Mouse (Mus musculus): ENCODE results near the gene Tnfrsf25. TPM values are rescaled to one million over a fixed set of nuclear protein-coding genes. Genes with fewer than 3 reads are reported as not detected.
A peak's percentile ranks its signal among the peaks of the same experiment; 100 is the strongest.

The Tnfrsf25 gene
- total and polyA plus RNA-seq, 2 experiments from 2014 or later, result 0.49 to 0.99 TPM

- ATAC-seq (ENCODE audit: low FRiP score), result no peak
Observed at GRCm38 (mm10) chr4:152108673-152109072, 7.1 kb upstream of the Tnfrsf25 start.

DNA sequence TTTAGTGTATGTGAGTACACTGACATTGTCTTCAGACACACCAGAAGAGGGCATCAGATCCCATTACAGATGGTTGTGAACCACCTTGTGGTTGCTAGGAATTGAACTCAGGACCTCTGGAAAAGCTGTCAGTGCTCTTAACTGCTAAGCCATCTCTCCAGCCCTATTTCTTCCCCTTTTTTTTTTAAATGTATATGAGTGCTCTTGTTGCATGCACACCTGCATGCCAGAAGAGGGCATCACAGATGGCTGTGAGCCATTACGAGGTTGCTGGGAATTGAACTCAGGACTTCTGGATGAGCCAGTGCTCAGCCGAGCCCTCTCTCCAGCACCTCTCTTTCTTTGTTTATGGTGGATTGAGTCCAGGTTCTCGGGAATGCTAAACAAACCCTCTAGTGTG is 6.2 kb upstream of the Tnfrsf25 start:
- DNase-seq (ENCODE audit: low spot score) (no peak), ATAC-seq (ENCODE audit: low FRiP score) (no peak)
- Histone ChIP-seq H3K27ac (ENCODE audit: low read depth, low read length) (no peak overlapping the region), H3K27me3 (ENCODE audit: insufficient read depth, low read length) (peaks cover 8% of the 10 kb centered on the region), H3K9ac (replicated peaks; ENCODE audit: low read length, poor library complexity, severe bottlenecking) (no peak overlapping the region), H3K4me1 (ENCODE audit: insufficient read depth, low read length) (peaks cover 10% of the 10 kb centered on the region; the same call in 1 of the 2 replicates), H3K9me3 (ENCODE audit: low read length) (no peaks in the 10 kb centered on the region), H3K4me3 (ENCODE audit: low read depth, low read length) (no peak overlapping the region), H3K4me2 (ENCODE audit: low read depth, low read length, poor library complexity, severe bottlenecking) (no peak overlapping the region), H3K36me3 (ENCODE audit: insufficient read depth, low read length) (peaks cover 10% of the 10 kb centered on the region)
- TF ChIP-seq CTCF (IDR thresholded peaks at IDR 0.05), result peak; percentile 41
- WGBS, result 85% methylated on average over 3 of the region's 3 CpGs

More at GRCm38 (mm10) chr4:152108673-152109072, 7.1 kb upstream of the Tnfrsf25 start:
- WGBS, result 78% methylated on average over 5 of the region's 5 CpGs
- H3K36me3 ChIP-seq (ENCODE audit: insufficient read depth, low read length), result peaks cover 10% of the 10 kb centered on the region
- TF ChIP-seq CTCF (IDR thresholded peaks at IDR 0.05), result no peak
- peak overlapping the region; percentile 62; the same call in 1 of the 2 replicates for H3K27ac ChIP-seq (ENCODE audit: low read depth, low read length)
- no peak for DNase-seq (ENCODE audit: low spot score)
- peaks cover 10% of the 10 kb centered on the region; the same call in 1 of the 2 replicates for H3K4me1 ChIP-seq (ENCODE audit: insufficient read depth, low read length)
- H3K27me3 ChIP-seq (ENCODE audit: insufficient read depth, low read length), result no peaks in the 10 kb centered on the region
- no peaks in the 10 kb centered on the region for H3K9me3 ChIP-seq (ENCODE audit: low read length)
- H3K4me2 ChIP-seq (ENCODE audit: low read depth, low read length, poor library complexity, severe bottlenecking), result peak overlapping the region; percentile 57
- peak overlapping the region; percentile 29 for H3K4me3 ChIP-seq (ENCODE audit: low read depth, low read length)
- H3K9ac ChIP-seq (replicated peaks; ENCODE audit: low read length, poor library complexity, severe bottlenecking), result peak overlapping the region; percentile 29; the same call in 1 of the 2 replicates

- Histone ChIP-seq H3K27ac (ENCODE audit: low read depth, low read length) (no peak overlapping the region), H3K4me1 (ENCODE audit: insufficient read depth, low read length) (peaks cover 10% of the 10 kb centered on the region; the same call in 1 of the 2 replicates), H3K9ac (replicated peaks; ENCODE audit: low read length, poor library complexity, severe bottlenecking) (no peak overlapping the region), H3K36me3 (ENCODE audit: insufficient read depth, low read length) (peaks cover 15% of the 10 kb centered on the region), H3K4me3 (ENCODE audit: low read depth, low read length) (no peak overlapping the region), H3K27me3 (ENCODE audit: insufficient read depth, low read length) (peaks cover 19% of the 10 kb centered on the region), H3K9me3 (ENCODE audit: low read length) (no peaks in the 10 kb centered on the region), H3K4me2 (ENCODE audit: low read depth, low read length, poor library complexity, severe bottlenecking) (no peak overlapping the region)
- 83% methylated on average over 4 of the region's 4 CpGs for WGBS
- DNase-seq (ENCODE audit: low spot score) (no peak), ATAC-seq (ENCODE audit: low FRiP score) (no peak)
- no peak for TF ChIP-seq CTCF (IDR thresholded peaks at IDR 0.05)
Observed at GRCm38 (mm10) chr4:152110689-152111088, 5.0 kb upstream of the Tnfrsf25 start.

DNA sequence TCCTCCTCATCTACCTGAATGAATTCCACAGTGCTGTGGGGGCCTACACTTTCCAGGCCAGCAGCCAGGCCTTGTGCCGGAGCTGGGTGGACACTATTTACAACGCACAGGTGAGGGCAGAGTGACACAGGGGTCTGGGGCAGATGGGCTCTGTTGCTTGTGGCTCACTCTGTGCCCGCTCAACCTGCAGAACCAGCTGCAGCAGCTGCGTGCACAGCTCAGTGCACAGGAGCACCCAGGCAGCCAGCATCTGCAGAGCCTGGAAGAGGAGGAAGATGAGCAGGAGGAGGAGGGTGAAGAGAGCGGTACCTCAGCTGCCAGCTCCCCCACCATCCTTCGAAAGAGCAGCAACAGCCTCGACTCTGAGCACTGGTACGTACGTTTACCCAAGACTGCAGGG is 3.4 kb upstream of the Tnfrsf25 start:
- TF ChIP-seq CTCF (IDR thresholded peaks at IDR 0.05), result no peak
- DNase-seq (ENCODE audit: low spot score), result no peak
- H3K36me3 ChIP-seq (ENCODE audit: insufficient read depth, low read length), result peaks cover 15% of the 10 kb centered on the region
- WGBS, result 73% methylated on average over 9 of the region's 9 CpGs
- peaks cover 9% of the 10 kb centered on the region; the same call in 1 of the 2 replicates for H3K4me1 ChIP-seq (ENCODE audit: insufficient read depth, low read length)
- H3K9ac ChIP-seq (replicated peaks; ENCODE audit: low read length, poor library complexity, severe bottlenecking), result no peak overlapping the region
- H3K4me3 ChIP-seq (ENCODE audit: low read depth, low read length), result no peak overlapping the region
- H3K4me2 ChIP-seq (ENCODE audit: low read depth, low read length, poor library complexity, severe bottlenecking), result no peak overlapping the region
- no peaks in the 10 kb centered on the region for H3K9me3 ChIP-seq (ENCODE audit: low read length)
- ATAC-seq (ENCODE audit: low FRiP score), result no peak
- H3K27me3 ChIP-seq (ENCODE audit: insufficient read depth, low read length), result peaks cover 33% of the 10 kb centered on the region
- H3K27ac ChIP-seq (ENCODE audit: low read depth, low read length), result no peak overlapping the region

DNA sequence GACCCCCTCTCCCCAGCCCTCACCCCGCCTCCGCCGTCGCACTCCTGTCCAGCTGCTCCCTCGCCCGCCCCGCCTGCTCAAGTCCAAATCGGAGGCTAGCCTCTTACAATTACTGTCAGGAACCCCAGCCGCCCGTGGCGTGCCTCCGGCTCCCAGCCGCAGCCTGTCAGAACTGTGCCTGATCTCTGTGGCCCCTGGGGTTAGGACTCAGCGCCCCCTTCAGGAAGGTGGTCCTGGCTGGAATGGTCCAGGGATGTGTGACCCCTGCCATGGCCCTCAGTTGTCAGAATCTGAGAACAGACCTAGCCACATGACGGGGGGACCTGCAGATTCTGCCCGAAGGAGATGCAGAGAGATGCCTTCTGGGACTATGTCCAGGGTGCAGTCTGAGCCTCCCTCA is 1.7 kb upstream of the Tnfrsf25 start:
- ATAC-seq (ENCODE audit: low FRiP score) (no peak), DNase-seq (ENCODE audit: low spot score) (no peak)
- 70% methylated on average over 16 of the region's 16 CpGs for WGBS
- Histone ChIP-seq H3K36me3 (ENCODE audit: insufficient read depth, low read length) (peaks cover 15% of the 10 kb centered on the region), H3K4me3 (ENCODE audit: low read depth, low read length) (no peak overlapping the region), H3K9me3 (ENCODE audit: low read length) (no peaks in the 10 kb centered on the region), H3K9ac (replicated peaks; ENCODE audit: low read length, poor library complexity, severe bottlenecking) (no peak overlapping the region), H3K4me2 (ENCODE audit: low read depth, low read length, poor library complexity, severe bottlenecking) (no peak overlapping the region), H3K27ac (ENCODE audit: low read depth, low read length) (no peak overlapping the region), H3K4me1 (ENCODE audit: insufficient read depth, low read length) (no peaks in the 10 kb centered on the region), H3K27me3 (ENCODE audit: insufficient read depth, low read length) (peaks cover 48% of the 10 kb centered on the region)
- peak; percentile 26 for TF ChIP-seq CTCF (IDR thresholded peaks at IDR 0.05)

DNA sequence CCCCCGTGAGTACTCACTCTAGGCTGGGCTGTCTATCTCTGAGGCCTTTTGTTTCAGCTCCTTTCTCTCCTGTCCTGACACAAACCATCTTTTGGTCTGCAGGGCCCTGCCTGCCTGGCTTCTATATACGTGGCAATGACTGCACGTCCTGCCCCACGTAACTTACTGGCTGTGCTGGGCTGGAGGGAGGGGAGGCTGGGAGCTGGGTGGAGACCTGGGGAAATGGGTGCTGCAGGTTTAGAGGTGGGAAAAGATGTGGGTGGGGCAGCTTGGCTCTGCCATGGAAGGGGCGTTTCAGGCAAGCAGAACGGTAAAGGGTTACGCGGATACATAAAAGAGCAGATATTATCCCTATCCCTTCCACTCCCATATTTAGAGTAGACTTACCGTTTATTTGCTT is 1.8 kb downstream of the Tnfrsf25 start:
- H3K4me1 ChIP-seq (ENCODE audit: insufficient read depth, low read length), result 0 out of 2 replicates have a peak, but pooled peaks cover 3% of the 10 kb centered on the region
- H3K36me3 ChIP-seq (ENCODE audit: insufficient read depth, low read length), result peaks cover 15% of the 10 kb centered on the region
- no peak for TF ChIP-seq CTCF (IDR thresholded peaks at IDR 0.05)
- 78% methylated on average over 9 of the region's 9 CpGs for WGBS
- peaks cover 80% of the 10 kb centered on the region for H3K27me3 ChIP-seq (ENCODE audit: insufficient read depth, low read length)
- no peak overlapping the region for H3K4me3 ChIP-seq (ENCODE audit: low read depth, low read length)
- no peak for DNase-seq (ENCODE audit: low spot score)
- no peak for ATAC-seq (ENCODE audit: low FRiP score)
- no peak overlapping the region for H3K27ac ChIP-seq (ENCODE audit: low read depth, low read length)
- H3K9ac ChIP-seq (replicated peaks; ENCODE audit: low read length, poor library complexity, severe bottlenecking), result no peak overlapping the region
- H3K4me2 ChIP-seq (ENCODE audit: low read depth, low read length, poor library complexity, severe bottlenecking), result no peak overlapping the region
- H3K9me3 ChIP-seq (ENCODE audit: low read length), result no peaks in the 10 kb centered on the region
